9 mouse cellular contexts compared by ENCODE assay signal in the genomic region with DNA sequence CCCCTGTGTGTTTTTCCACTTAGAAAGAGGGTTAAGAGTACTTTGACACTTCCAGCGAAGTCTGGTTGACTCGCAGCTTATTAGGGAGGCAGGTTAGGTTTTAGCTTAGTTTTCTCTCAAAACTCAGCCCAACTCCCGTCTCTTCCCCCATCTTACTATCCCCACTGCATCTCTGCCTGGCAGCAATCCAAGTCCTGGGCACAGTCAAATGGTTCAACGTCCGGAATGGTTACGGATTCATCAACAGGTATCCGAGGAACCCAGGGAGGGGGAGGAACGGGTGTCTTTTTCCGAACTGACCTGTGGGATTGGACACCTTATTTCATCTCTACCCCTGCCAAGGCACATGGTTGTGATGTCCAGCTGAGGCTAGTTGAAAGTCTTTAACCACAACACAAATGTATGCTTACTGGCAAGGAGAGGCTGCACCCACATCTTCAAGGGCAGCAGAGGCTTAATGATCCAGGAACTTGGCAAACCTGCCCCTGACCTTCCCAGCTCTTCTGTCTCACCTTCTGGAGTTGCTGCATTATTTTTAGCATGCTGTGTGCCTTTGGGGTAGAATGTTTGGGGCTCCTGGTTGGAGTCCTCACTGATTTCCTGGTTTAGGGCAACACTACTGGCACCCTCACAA. TPM values are rescaled to one million over a fixed set of nuclear protein-coding genes. Genes with fewer than 3 reads are reported as not detected.
DNase-seq lines count a peak whose midpoint lies in the region; ATAC-seq lines count a peak whose summit lies in the region.
"Had no signal": no experiment of that assay in that cellular context is flagged by ENCODE, and none has a peak within 500 bp of the region (broad histone marks: within the 10 kb centered on the region; RNA-seq: fewer than 3 reads in every experiment).

No protein-coding gene starts in this region.

- WGBS in embryonic facial prominence, embryonic 10.5 days, result 54% methylated on average over 9 of the region's 9 CpGs
- 47% methylated on average over 9 of the region's 9 CpGs for WGBS in forebrain, embryonic 12.5 days
- WGBS in intestine, embryonic 15.5 days, result 33% methylated on average over 9 of the region's 9 CpGs
- 46% methylated on average over 9 of the region's 9 CpGs for WGBS in liver, embryonic 15.5 days (ENCODE audit: insufficient replicate concordance)

- H3K36me3 ChIP-seq in embryonic facial prominence, embryonic 10.5 days (replicated peaks), result peaks cover 4% of the 10 kb centered on the region; the same call in 1 of the 2 replicates
- H3K36me3 ChIP-seq in forebrain, embryonic 12.5 days (replicated peaks), result no peaks in the 10 kb centered on the region
- no peaks in the 10 kb centered on the region for H3K36me3 ChIP-seq in intestine, embryonic 15.5 days
- no peaks in the 10 kb centered on the region; the same call in 1 of the 2 replicates for H3K36me3 ChIP-seq in liver, embryonic 15.5 days (replicated peaks)

- H3K9me3 ChIP-seq in embryonic facial prominence, embryonic 10.5 days, result no peaks in the 10 kb centered on the region
- H3K9me3 ChIP-seq in forebrain, embryonic 12.5 days, result no peaks in the 10 kb centered on the region
- H3K9me3 ChIP-seq in intestine, embryonic 15.5 days, result no peaks in the 10 kb centered on the region
- H3K9me3 ChIP-seq in liver, embryonic 15.5 days (replicated peaks), result no peaks in the 10 kb centered on the region

- H3K27ac ChIP-seq in embryonic facial prominence, embryonic 10.5 days (replicated peaks), result no peak overlapping the region
- no peak overlapping the region for H3K27ac ChIP-seq in forebrain, embryonic 12.5 days
- peak overlapping the region; percentile 14; the same call in 1 of the 2 replicates for H3K27ac ChIP-seq in intestine, embryonic 15.5 days
- no peak overlapping the region for H3K27ac ChIP-seq in liver, embryonic 15.5 days (replicated peaks)

- H3K4me2 ChIP-seq in forebrain, embryonic 12.5 days, result peak overlapping the region; percentile 100
- peak overlapping the region; percentile 100 for H3K4me2 ChIP-seq in intestine, embryonic 15.5 days (replicated peaks)
- peak overlapping the region; percentile 92 for H3K4me2 ChIP-seq in liver, embryonic 15.5 days

- H3K4me1 ChIP-seq in embryonic facial prominence, embryonic 10.5 days, result peaks cover 54% of the 10 kb centered on the region
- H3K4me1 ChIP-seq in forebrain, embryonic 12.5 days, result peaks cover 24% of the 10 kb centered on the region
- peaks cover 37% of the 10 kb centered on the region for H3K4me1 ChIP-seq in intestine, embryonic 15.5 days (replicated peaks)
- peaks cover 46% of the 10 kb centered on the region for H3K4me1 ChIP-seq in liver, embryonic 15.5 days (replicated peaks)

- H3K27me3 ChIP-seq in embryonic facial prominence, embryonic 10.5 days (replicated peaks; ENCODE audit: low read depth, poor library complexity, severe bottlenecking), result peaks cover 62% of the 10 kb centered on the region
- peaks cover 41% of the 10 kb centered on the region for H3K27me3 ChIP-seq in forebrain, embryonic 12.5 days
- H3K27me3 ChIP-seq in intestine, embryonic 15.5 days (replicated peaks), result peaks cover 8% of the 10 kb centered on the region; the same call in 1 of the 2 replicates
- H3K27me3 ChIP-seq in liver, embryonic 15.5 days, result peaks cover 77% of the 10 kb centered on the region

- DNase-seq in embryonic facial prominence, embryonic 10.5 days (ENCODE audit: low spot score), result no peak
- DNase-seq in right cerebral cortex, adult 2 months (ENCODE audit: low spot score in 2 of 2), result no peak
- no peak for DNase-seq in left cerebral cortex, adult 18-20 months (ENCODE audit: low spot score in 2 of 2)
- no peak for DNase-seq in Muller cell, postnatal 12 days (ENCODE audit: inconsistent ontology term)
- DNase-seq in embryo, embryonic 11 days, result no peak

- peak overlapping the region; percentile 75 for H3K4me3 ChIP-seq in embryonic facial prominence, embryonic 10.5 days
- H3K4me3 ChIP-seq in forebrain, embryonic 12.5 days (replicated peaks), result peak overlapping the region; percentile 63
- H3K4me3 ChIP-seq in intestine, embryonic 15.5 days (replicated peaks), result peak overlapping the region; percentile 54
- peak overlapping the region; percentile 57; the same call in 1 of the 2 replicates for H3K4me3 ChIP-seq in liver, embryonic 15.5 days (replicated peaks)

- ATAC-seq in forebrain, embryonic 12.5 days (ENCODE audit: low FRiP score), result no peak
- ATAC-seq in intestine, embryonic 15.5 days, result no peak
- ATAC-seq in liver, embryonic 15.5 days (ENCODE audit: insufficient read depth), result no peak

- peak overlapping the region; percentile 70; the same call in 1 of the 2 replicates for H3K9ac ChIP-seq in forebrain, embryonic 12.5 days
- peak overlapping the region; percentile 52 for H3K9ac ChIP-seq in intestine, embryonic 15.5 days
- no peak overlapping the region; the same call in 1 of the 2 replicates for H3K9ac ChIP-seq in liver, embryonic 15.5 days

RNA-seq across cellular contexts. Expression of a gene that starts 1.2 kb away (rescaled TPM):
- 5.1 and 5.8 TPM in 2 replicates for polyA plus RNA-seq in embryonic facial prominence, embryonic 10.5 days (2016; fragmentation: Nextera tagmentation; extraction: Ambion mirVana)
- 7.4 and 8.9 TPM in 2 replicates for polyA plus RNA-seq in forebrain, embryonic 12.5 days (2016; fragmentation: Nextera tagmentation; extraction: Ambion mirVana)
- 2.5 and 3.1 TPM in 2 replicates for polyA plus RNA-seq in intestine, embryonic 15.5 days (2015; fragmentation: Nextera tagmentation; extraction: Ambion mirVana)
- polyA plus RNA-seq in liver, embryonic 15.5 days (2015; fragmentation: Nextera tagmentation; extraction: Ambion mirVana), result not detected in 2 replicates
- total RNA-seq in left cerebral cortex, adult 18-20 months (2021), result 1 to 10 TPM; 4.6 to 6.5 TPM

RNA-seq across cellular contexts. Expression of a gene that starts 11.2 kb away (rescaled TPM):
- 18.6 and 23.7 TPM in 2 replicates for polyA plus RNA-seq in embryonic facial prominence, embryonic 10.5 days (2016; fragmentation: Nextera tagmentation; extraction: Ambion mirVana)
- 13.3 and 15.3 TPM in 2 replicates for polyA plus RNA-seq in forebrain, embryonic 12.5 days (2016; fragmentation: Nextera tagmentation; extraction: Ambion mirVana)
- polyA plus RNA-seq in intestine, embryonic 15.5 days (2015; fragmentation: Nextera tagmentation; extraction: Ambion mirVana), result 20.4 and 21.8 TPM in 2 replicates
- 19.9 and 22.1 TPM in 2 replicates for polyA plus RNA-seq in liver, embryonic 15.5 days (2015; fragmentation: Nextera tagmentation; extraction: Ambion mirVana)
- total RNA-seq in left cerebral cortex, adult 18-20 months (2021), result 1 to 10 TPM; 4.9 to 6.4 TPM
- total RNA-seq: granulocyte monocyte progenitor cell, adult 5-6 weeks had no signal

RNA-seq across cellular contexts. Expression of a gene that starts 15.1 kb away (rescaled TPM):
- 2,818 and 3,035 TPM in 2 replicates for polyA plus RNA-seq in embryonic facial prominence, embryonic 10.5 days (2016; fragmentation: Nextera tagmentation; extraction: Ambion mirVana)
- polyA plus RNA-seq in forebrain, embryonic 12.5 days (2016; fragmentation: Nextera tagmentation; extraction: Ambion mirVana), result 1,678 TPM in 2 replicates
- polyA plus RNA-seq in intestine, embryonic 15.5 days (2015; fragmentation: Nextera tagmentation; extraction: Ambion mirVana), result 1,625 and 1,693 TPM in 2 replicates
- 1,245 and 1,257 TPM in 2 replicates for polyA plus RNA-seq in liver, embryonic 15.5 days (2015; fragmentation: Nextera tagmentation; extraction: Ambion mirVana)
- 100 to 1,000 TPM; 431 to 468 TPM for total RNA-seq in left cerebral cortex, adult 18-20 months (2021)

RNA-seq across cellular contexts. Expression of a gene that starts 23.1 kb away (rescaled TPM):
- polyA plus RNA-seq in embryonic facial prominence, embryonic 10.5 days (2016; fragmentation: Nextera tagmentation; extraction: Ambion mirVana), result 87.6 and 89.1 TPM in 2 replicates
- 95.8 and 99.1 TPM in 2 replicates for polyA plus RNA-seq in forebrain, embryonic 12.5 days (2016; fragmentation: Nextera tagmentation; extraction: Ambion mirVana)
- polyA plus RNA-seq in intestine, embryonic 15.5 days (2015; fragmentation: Nextera tagmentation; extraction: Ambion mirVana), result 68.1 and 68.5 TPM in 2 replicates
- polyA plus RNA-seq in liver, embryonic 15.5 days (2015; fragmentation: Nextera tagmentation; extraction: Ambion mirVana), result 90.6 and 98.4 TPM in 2 replicates
- total RNA-seq in left cerebral cortex, adult 18-20 months (2021), result 10 to 100 TPM; 33.0 to 33.4 TPM

RNA-seq across cellular contexts. Expression of a gene that starts 27.7 kb away (rescaled TPM):
- polyA plus RNA-seq in embryonic facial prominence, embryonic 10.5 days (2016; fragmentation: Nextera tagmentation; extraction: Ambion mirVana), result 56.3 and 56.4 TPM in 2 replicates
- polyA plus RNA-seq in forebrain, embryonic 12.5 days (2016; fragmentation: Nextera tagmentation; extraction: Ambion mirVana), result 5.7 and 7.0 TPM in 2 replicates
- 977 and 1,030 TPM in 2 replicates for polyA plus RNA-seq in intestine, embryonic 15.5 days (2015; fragmentation: Nextera tagmentation; extraction: Ambion mirVana)
- 4.5 and 6.6 TPM in 2 replicates for polyA plus RNA-seq in liver, embryonic 15.5 days (2015; fragmentation: Nextera tagmentation; extraction: Ambion mirVana)
- total RNA-seq in left cerebral cortex, adult 18-20 months (2021), result not detected
- total RNA-seq: granulocyte monocyte progenitor cell, adult 5-6 weeks had no signal
